Mouse (Mus musculus) lung, adult 2 months (tissue): ENCODE data around the gene Gas2l3. TPM values are rescaled to one million over a fixed set of nuclear protein-coding genes. Genes with fewer than 3 reads are reported as not detected.

Experiments
- DNase-seq: peaks from one replicate; pipeline ENCODE4 v3.0.0; 2022
- H3K4me1 ChIP-seq: fragments of 200-500 bp; 2 replicates; pipeline ENCODE4 v1.6.1; 2011; ENCODE audit warnings: low read length; ENCODE audit not compliant: control insufficient read depth, insufficient read depth
- H3K4me3 ChIP-seq: fragments of 200-500 bp; replicated peaks from 2 replicates; pipeline ENCODE3; 2011; ENCODE audit warnings: low read depth, mild to moderate bottlenecking, control low read depth, low read length; ENCODE audit errors: extremely low read depth
- CTCF ChIP-seq: fragments of 200-500 bp; IDR thresholded peaks from 2 replicates; pipeline ENCODE4 v1.5.1; 2011; ENCODE audit warnings: mild to moderate bottlenecking, low read length, control low read depth; ENCODE audit not compliant: insufficient read depth
- POLR2A ChIP-seq: fragments of 200-500 bp; IDR thresholded peaks from 2 replicates; pipeline ENCODE4 v1.6.1; 2011; ENCODE audit warnings: low read depth, mild to moderate bottlenecking, control low read depth, low read length, borderline replicate concordance; ENCODE audit errors: extremely low read depth
- WGBS: fragments of 180-500 bp; shearing (Covaris S2); methylation state at CpG from one replicate; pipeline ENCODE4 v1.1.7; 2018; 5-methylcytosine and 5-hydroxymethylcytosine counted together
- polyA plus RNA-seq: library from polyadenylated mRNA; depleted of rRNA; stranded (reverse); fragments of >200 nt; gene quantifications from 2 replicates; pipeline ENCODE4 v1.2.3, GENCODE M21; 2012

Gas2l3 gene
- polyA plus RNA-seq, 1 experiment, result 0.49 TPM

DNA sequence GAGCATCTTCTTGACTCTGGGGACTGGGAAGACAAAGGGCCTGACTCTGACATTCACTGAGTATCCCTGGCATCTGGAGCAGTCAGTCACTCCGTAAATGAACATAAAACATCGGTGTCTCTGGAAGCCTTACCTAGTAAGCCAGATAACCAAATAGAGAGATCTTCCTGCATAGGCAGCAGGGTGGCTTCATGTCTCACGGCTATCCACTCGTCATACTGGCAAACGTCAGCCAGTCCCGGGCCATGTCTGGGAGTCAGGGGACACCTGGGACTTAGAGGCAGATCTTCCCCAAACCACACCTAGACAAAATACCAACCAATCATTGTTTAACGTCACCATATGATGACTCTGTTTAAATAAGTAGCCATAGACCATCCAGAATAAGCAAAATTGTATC, 13.0 kb downstream of the Gas2l3 start:
- no peak for TF ChIP-seq CTCF
- no peak for TF ChIP-seq POLR2A
- H3K4me1 ChIP-seq, result no peaks in the 10 kb centered on the region
- no peak for DNase-seq
- H3K4me3 ChIP-seq, result no peak overlapping the region
- 92% methylated on average over 7 of the region's 7 CpGs for WGBS

DNA sequence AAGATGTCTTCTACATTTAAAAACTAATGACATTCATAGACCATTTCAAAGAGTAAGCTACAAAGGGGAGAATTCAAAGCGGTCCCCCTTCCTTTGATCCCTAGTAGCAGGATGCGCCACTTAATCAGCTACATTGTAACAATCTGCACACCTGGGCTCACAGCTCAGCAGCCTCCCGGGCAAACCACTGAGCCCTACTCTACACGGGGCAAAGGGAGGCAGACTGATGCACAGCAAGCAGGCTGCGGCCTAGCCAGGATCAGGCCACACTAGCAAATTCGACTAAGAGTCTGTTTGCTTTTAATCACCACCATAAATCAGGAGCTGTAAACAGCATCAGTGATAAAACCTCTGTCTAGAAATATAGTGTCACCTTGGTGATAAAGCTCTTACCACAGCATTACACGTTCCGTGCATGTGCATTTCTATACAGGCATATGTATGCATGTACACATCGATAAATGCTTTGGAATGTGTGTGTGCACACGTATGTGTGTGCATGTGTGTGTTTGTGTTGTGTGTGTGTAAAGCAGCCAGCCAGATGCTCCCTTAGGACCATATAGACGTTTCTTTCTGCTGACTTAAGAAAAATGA, 18.9 kb downstream of the Gas2l3 start:
- no peak for TF ChIP-seq POLR2A
- no peak for TF ChIP-seq CTCF
- DNase-seq, result no peak
- no peak overlapping the region for H3K4me3 ChIP-seq
- 88% methylated on average over 11 of the region's 11 CpGs for WGBS
- no peaks in the 10 kb centered on the region for H3K4me1 ChIP-seq

DNA sequence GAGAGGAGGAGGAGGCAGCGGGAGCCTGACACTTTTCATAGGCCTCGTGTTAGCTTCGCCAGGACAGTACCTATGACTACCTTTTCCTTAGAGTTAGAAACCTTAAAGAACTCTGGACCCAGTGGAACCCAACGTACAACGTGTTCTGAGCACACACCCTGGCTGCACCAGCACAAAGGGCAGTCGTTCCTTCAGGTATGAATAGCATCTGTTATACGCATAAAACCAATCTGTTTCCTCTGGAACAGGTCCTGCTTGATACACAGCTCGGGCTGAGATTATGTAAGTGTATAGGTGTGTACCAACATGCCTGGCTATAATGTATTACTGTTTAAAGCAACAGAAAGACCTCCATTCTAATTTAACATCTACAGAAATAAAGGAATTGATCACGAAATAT, 19.6 kb downstream of the Gas2l3 start:
- TF ChIP-seq POLR2A (no peak), CTCF (no peak)
- no peak for DNase-seq
- Histone ChIP-seq H3K4me1 (no peaks in the 10 kb centered on the region), H3K4me3 (no peak overlapping the region)
- WGBS, result 90% methylated on average over 9 of the region's 9 CpGs

DNA sequence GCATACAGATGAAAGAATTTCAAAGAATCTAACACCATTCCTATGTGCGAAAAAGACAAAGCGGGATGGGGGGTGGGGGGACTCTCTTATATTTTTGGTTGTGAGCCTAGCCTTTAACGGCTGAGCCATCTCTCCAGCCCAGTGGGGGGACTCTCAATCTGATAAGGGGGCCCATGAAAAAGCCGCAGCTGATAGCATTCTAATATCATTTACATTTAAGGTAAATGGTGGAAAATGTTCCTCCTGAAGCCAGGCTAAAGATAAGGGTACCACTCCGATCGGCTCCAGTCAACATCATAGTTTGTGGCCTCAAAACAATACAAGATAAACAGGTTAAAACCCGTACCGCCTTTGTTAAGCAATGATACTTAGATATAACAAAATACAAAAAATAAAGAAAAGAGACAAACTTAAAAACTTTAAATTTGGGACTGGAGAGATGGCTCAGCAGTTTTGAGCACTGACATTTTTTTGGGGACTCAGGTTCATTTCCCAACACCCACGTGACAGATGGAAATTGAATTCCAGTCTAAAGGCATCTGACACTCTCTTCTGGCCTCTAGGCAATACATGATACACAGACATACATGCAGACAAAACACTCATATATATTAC, 20.5 kb downstream of the Gas2l3 start:
- Histone ChIP-seq H3K4me3 (no peak overlapping the region), H3K4me1 (no peaks in the 10 kb centered on the region)
- 94% methylated on average over 9 of the region's 9 CpGs for WGBS
- TF ChIP-seq POLR2A, result no peak
- no peak for TF ChIP-seq CTCF
- DNase-seq, result no peak

DNA sequence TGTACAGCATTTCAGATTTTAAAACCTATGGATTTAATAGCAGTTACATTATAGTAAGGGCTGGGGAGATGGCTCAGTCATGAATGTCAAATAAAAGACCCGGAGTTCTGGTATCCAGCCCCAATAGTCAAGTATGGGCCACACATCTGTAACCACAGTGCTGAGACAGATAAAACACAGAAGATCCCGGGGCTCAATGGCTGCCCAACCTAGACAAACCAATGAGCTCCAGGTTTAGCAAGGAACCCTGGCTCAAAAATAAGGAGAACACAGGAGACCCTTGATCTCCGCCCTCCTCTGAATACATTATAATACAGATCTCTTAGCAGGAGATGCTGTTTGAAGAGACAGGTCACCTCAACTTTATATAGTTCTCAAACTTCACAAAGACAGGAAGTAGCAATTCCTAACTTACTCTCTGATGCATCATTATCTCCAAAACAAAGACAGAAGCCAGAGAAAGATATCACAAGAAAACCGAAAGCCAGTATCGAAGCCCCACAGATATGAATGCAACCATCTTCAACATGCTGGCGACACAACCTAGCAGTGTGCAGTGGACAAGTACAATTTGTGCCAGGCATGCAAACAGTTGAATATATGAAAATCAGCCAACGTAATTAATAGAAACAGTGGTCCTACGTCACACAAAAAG, 21.1 kb downstream of the Gas2l3 start:
- no peak for DNase-seq
- no peak overlapping the region for H3K4me3 ChIP-seq
- TF ChIP-seq POLR2A, result no peak
- H3K4me1 ChIP-seq, result no peaks in the 10 kb centered on the region
- WGBS, result 88% methylated on average over 8 of the region's 8 CpGs

DNA sequence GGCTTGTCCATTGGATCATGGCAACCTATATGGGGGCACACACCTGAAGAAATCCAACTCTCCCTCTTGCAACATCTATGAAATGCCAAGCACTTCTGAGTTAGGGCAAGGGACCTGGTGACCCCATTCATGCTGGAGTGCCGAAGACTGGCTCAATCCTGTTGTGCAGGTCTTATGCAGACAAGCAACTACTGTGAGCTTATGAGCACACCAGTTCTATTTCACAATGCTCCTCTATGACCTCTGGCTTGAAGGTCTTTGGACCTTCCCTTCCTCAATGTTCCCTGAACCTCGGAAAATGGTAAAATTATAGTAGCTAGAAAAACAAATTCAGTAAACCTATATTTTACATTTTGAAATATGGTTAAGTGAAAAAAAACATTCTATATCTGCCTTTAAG, 25.8 kb downstream of the Gas2l3 start:
- H3K4me1 ChIP-seq, result no peaks in the 10 kb centered on the region
- no peak overlapping the region for H3K4me3 ChIP-seq
- DNase-seq, result no peak
- WGBS, result 90% methylated on average over 2 of the region's 2 CpGs
- no peak for TF ChIP-seq POLR2A
- TF ChIP-seq CTCF, result no peak

DNA sequence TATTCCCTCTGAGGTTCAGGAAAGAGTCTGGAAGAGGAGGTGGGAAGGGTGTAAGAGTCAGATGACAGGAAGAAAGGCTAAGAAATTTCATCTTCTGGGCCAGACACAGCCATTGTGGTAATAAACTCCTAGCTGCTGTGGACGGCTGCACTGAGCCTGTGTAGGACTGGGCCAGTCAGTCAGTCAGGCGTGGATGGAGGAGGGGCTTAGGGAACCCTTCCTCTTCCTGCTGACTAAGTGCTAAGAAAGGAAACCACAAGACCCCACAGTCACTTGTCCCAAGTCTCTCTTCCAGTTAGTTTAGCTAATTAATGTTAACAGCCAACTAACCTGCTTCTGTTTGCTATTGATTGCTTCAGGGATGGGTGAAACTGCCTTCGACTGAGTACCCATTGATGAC, 28.3 kb downstream of the Gas2l3 start:
- 78% methylated on average over 3 of the region's 3 CpGs for WGBS
- no peak overlapping the region for H3K4me3 ChIP-seq
- no peaks in the 10 kb centered on the region for H3K4me1 ChIP-seq
- DNase-seq, result no peak
- TF ChIP-seq CTCF, result no peak
- no peak for TF ChIP-seq POLR2A

DNA sequence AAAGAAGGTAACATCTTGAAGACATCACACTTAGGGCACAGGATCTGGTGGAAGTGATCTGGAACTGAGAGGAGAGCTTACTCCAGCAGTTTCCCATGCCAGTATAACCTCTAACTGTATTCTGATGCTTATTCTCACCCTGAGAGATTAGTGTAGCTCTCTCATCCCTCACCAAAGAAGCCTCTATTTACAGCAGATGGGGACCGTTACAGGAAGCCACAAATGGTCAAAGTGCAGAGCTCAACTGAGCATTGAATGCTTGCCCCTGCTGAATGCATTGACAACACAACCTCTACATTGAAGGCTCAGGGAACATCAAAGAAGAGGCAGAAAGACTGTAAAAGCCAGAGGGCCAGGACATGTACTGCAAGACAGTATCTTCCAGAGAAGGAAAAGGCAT, 36.2 kb downstream of the Gas2l3 start:
- DNase-seq, result no peak
- WGBS, result 54% methylated on average over 1 of the region's 1 CpGs
- Histone ChIP-seq H3K4me1 (no peaks in the 10 kb centered on the region), H3K4me3 (no peak overlapping the region)
- no peak for TF ChIP-seq CTCF
- TF ChIP-seq POLR2A, result no peak

DNA sequence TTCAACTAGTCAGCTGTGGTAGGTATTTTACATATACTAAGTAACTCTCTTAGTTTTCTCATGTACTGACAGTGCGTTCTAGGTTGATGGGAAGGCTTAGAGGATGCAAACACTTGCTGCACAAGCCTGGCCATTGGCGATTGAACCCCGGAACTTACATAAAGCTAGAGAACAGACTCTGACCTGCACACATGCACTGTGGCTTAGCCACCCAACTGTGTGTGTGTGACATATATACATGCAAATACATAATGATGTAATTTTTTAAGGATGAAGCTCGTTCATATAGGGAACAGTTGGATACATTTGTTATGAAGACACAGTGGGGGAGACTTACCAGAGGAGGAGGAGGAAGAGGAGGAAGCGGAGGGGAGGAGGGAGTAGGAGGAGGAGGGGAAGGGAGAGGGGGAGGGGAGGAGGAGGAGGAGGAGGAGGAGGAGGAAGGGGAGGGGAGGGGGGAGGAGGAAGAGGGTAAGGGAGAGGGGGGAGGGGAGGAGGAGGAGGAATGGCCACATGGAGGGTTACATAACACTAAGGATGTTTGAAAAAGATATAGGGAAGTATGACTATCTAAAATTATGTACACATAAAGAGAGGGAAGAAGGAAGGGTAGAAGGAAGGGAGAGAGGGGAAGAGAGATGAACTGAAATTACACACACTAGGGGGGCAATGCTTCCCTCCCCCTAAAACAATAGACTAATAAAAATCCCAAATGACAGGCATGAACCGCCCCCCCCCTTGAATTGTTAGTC, 36.9 kb downstream of the Gas2l3 start:
- H3K4me1 ChIP-seq, result no peaks in the 10 kb centered on the region
- 73% methylated on average over 5 of the region's 6 CpGs for WGBS
- no peak overlapping the region for H3K4me3 ChIP-seq
- no peak for TF ChIP-seq CTCF
- no peak for TF ChIP-seq POLR2A
- no peak for DNase-seq

DNA sequence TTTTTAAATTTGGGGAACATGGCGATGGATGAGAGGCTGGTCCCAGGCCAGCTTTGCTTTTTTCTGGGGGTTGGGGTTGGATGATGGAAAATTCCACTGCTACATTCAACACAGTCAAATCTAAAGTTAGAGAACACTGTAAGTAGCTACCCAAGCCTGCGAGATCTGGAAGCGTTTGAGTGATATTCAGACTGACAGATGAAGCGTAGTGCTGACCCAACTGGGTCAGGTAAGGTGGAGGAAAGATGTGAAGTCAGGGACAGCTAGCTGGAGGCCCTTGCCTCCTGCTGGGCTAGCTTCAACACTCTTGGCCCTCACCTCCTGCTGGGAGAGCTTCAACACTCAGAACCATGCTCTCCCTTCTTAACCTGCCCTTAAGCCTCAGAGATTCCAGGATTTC, 38.8 kb downstream of the Gas2l3 start:
- Histone ChIP-seq H3K4me3 (no peak overlapping the region), H3K4me1 (no peaks in the 10 kb centered on the region)
- no peak for TF ChIP-seq POLR2A
- TF ChIP-seq CTCF, result no peak
- DNase-seq, result no peak
- WGBS, result 72% methylated on average over 4 of the region's 4 CpGs
